Mouse (Mus musculus) forebrain, embryonic 14.5 days (tissue): ENCODE measurements around the gene Ryk. TPM values are rescaled to one million over a fixed set of nuclear protein-coding genes. Genes with fewer than 3 reads are reported as not detected.
"Not testable (repeated sequence)": the region's sequence is repeated elsewhere in the genome, so short reads cannot be mapped to it uniquely, and the experiment has no call there.

Experiments
- ATAC-seq: fragments of 200-750 bp; cut with Nextera tagmentation; 2 replicates; pipeline ENCODE4 v1.8.0; 2017; ENCODE audit warnings: mild to moderate bottlenecking, moderate library complexity
- DNase-seq: peaks from one replicate; pipeline ENCODE4 v3.0.0-alpha.2; 2015; ENCODE audit warnings: low spot score
- H3K27ac ChIP-seq: fragments of 300-500 bp; sonication (generic); 2 replicates; pipeline ENCODE4 v1.5.1; 2014; ENCODE audit warnings: low read depth, mild to moderate bottlenecking, control low read depth, low read length, moderate library complexity
- H3K27me3 ChIP-seq: fragments of 300-500 bp; sonication (generic); replicated peaks from 2 replicates; pipeline ENCODE4 v1.6.1; 2014; ENCODE audit warnings: low read length, control low read depth, mixed read lengths; ENCODE audit not compliant: control insufficient read depth, insufficient read depth
- H3K36me3 ChIP-seq: fragments of 300-500 bp; sonication (generic); 2 replicates; pipeline ENCODE4 v1.6.1; 2014; ENCODE audit warnings: low read length, control low read depth; ENCODE audit not compliant: control insufficient read depth, insufficient read depth
- H3K4me1 ChIP-seq: fragments of 300-500 bp; sonication (generic); 2 replicates; pipeline ENCODE4 v1.6.1; 2014; ENCODE audit warnings: antibody characterized with exemption, low read length, control low read depth; ENCODE audit not compliant: control insufficient read depth, insufficient read depth
- H3K4me2 ChIP-seq: fragments of 300-500 bp; sonication (generic); 2 replicates; pipeline ENCODE4 v1.6.1; 2014; ENCODE audit warnings: mild to moderate bottlenecking, control low read depth, low read length
- H3K4me3 ChIP-seq: fragments of 300-500 bp; sonication (generic); 2 replicates; pipeline ENCODE4 v1.5.1; 2014; ENCODE audit warnings: low read depth, low read length, control low read depth
- H3K9ac ChIP-seq: fragments of 300-500 bp; sonication (generic); 2 replicates; pipeline ENCODE4 v1.6.1; 2014; ENCODE audit warnings: mild to moderate bottlenecking, low read length, control low read depth, moderate library complexity
- H3K9me3 ChIP-seq: fragments of 300-500 bp; sonication (generic); replicated peaks from 2 replicates; pipeline ENCODE4 v1.6.1; 2016; ENCODE audit warnings: low read length, control low read depth, mixed read lengths; ENCODE audit not compliant: control insufficient read depth
- WGBS: fragments of 180-500 bp; shearing (Covaris S2); extraction: QIAGEN DNeasy Blood & Tissue Kit; methylation state at CpG from one replicate; pipeline ENCODE4 v1.1.7; 2014; 5-methylcytosine and 5-hydroxymethylcytosine counted together
- polyA plus RNA-seq: library from polyadenylated mRNA; unstranded; fragments of >200 nt; fragmentation: Nextera tagmentation; extraction: Ambion mirVana; gene quantifications from 2 replicates; pipeline ENCODE4 v1.2.1, GENCODE M21; 2014

The Ryk gene
- polyA plus RNA-seq, 1 experiment from 2014 or later = 16.8 TPM

DNA sequence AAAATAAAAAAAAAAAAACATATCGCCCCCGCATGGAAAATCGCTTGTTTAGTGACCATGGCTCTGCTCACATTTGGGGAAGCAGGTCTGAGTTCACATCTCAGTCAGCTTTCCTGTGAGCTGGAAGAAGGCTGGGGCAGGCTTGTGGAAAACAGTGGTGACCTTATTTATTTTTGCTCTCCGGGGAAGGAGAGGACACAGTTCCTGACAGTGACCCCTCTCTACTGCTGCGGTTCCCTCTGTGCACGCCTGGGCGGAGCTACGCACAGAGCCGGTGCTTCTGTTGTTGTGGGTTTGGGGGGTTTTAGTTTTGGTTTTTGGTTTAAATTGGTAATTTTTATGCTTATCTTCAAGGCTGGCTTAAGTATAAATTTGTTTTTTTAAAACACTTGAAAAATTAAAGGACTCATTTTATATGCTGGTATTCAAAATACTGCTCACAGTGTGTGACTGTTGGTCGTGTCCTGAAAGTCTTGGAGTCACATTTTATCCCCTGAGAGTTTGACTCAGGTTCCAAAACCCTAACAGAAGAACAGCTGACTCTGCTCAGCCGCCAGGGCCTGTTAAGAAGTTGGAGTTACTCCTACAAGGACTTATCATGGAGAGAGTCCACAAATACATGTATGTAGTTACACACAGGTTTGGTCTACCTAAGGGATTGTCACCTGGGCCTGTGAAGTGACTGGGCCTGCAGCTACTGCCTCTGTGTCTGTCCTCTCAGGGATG lies 73.0 kb downstream of the Ryk start:
- no peaks in the 10 kb centered on the region for H3K4me1 ChIP-seq
- no peaks in the 10 kb centered on the region for H3K9me3 ChIP-seq
- no peak overlapping the region for H3K27ac ChIP-seq
- H3K36me3 ChIP-seq = peaks cover 61% of the 10 kb centered on the region
- no peak overlapping the region for H3K4me3 ChIP-seq
- ATAC-seq = no peak
- no peak overlapping the region for H3K4me2 ChIP-seq
- WGBS = 91% methylated on average over 11 of the region's 11 CpGs
- H3K9ac ChIP-seq = no peak overlapping the region
- H3K27me3 ChIP-seq = no peaks in the 10 kb centered on the region
- DNase-seq = no peak

DNA sequence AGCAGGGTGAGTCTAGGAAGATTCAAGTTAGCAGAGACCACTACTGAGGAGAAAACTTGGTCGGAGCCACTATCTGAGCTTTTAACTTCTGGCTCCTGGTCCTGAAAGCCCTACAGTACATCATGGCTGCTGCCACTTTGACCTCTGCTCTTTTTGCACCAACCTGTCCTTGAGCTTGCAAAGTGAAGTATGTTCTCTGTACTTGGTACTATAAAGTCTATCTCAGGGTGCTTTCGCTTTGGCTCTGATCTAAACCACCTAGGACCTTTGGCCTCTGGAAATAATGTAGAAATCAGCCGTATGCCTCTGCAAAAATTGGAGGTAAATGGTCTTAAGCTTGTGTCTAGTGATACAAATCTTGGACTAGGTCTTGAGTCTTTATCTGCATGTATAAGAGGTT lies 76.8 kb downstream of the Ryk start:
- WGBS = 92% methylated on average over 3 of the region's 3 CpGs
- Histone ChIP-seq H3K27ac (no peak overlapping the region), H3K36me3 (peaks cover 35% of the 10 kb centered on the region), H3K9ac (no peak overlapping the region), H3K4me1 (no peaks in the 10 kb centered on the region), H3K4me2 (no peak overlapping the region), H3K9me3 (no peaks in the 10 kb centered on the region), H3K27me3 (no peaks in the 10 kb centered on the region), H3K4me3 (no peak overlapping the region)
- DNase-seq (no peak), ATAC-seq (no peak)

DNA sequence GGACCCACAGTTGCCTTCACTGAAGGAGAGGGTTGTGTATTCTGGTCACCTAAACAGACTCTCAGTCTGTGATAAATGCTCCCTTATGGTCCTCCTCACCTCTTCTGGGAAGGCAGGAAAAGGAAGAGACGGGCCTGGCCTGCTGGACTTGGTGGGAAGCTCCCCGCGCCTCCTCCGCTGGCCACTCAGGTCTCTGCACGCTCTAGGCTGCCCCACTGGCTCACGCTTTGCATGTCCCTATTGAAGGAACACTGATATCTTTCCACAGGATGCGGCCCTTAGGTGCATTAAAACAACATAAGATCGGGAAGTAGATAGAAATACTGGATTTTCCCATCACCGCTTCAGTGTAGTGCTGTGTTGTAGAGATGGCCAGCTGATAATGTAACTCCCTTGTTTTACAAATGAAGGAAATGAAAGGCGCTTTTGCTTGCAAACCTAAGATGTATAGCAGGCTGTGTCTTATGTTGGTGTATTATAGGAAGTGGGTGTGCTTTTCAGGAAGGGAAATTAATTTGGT lies 77.9 kb downstream of the Ryk start:
- no peak overlapping the region for H3K9ac ChIP-seq
- no peaks in the 10 kb centered on the region for H3K27me3 ChIP-seq
- H3K4me1 ChIP-seq = no peaks in the 10 kb centered on the region
- no peak overlapping the region for H3K4me2 ChIP-seq
- 97% methylated on average over 10 of the region's 10 CpGs for WGBS
- H3K9me3 ChIP-seq = no peaks in the 10 kb centered on the region
- H3K4me3 ChIP-seq = no peak overlapping the region
- no peak for ATAC-seq
- H3K27ac ChIP-seq = no peak overlapping the region
- H3K36me3 ChIP-seq = peaks cover 33% of the 10 kb centered on the region
- no peak for DNase-seq

DNA sequence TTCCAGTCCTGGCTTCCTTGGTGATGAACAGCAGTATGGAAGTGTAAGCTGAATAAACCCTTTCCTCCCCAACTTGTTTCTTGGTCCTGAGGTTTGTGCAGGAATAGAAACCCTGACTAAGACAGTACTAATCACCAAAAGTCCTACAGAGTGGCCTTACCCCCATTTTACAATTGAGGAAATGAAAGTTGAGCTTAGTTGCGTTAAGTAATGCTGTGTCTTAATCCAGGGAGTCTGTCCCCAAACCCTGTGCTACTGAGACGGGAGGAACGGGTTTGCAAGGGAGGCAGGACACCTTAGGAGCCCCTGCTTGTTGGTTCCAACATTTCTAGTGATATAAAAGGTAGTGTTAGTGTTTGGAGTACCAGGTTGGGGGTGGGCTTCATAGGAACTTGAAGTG lies 78.9 kb downstream of the Ryk start:
- H3K9me3 ChIP-seq, H3K27me3 ChIP-seq, H3K4me2 ChIP-seq, DNase-seq, H3K27ac ChIP-seq, H3K4me1 ChIP-seq, H3K4me3 ChIP-seq, ATAC-seq, H3K9ac ChIP-seq: not testable (repeated sequence)
- 94% methylated on average over 3 of the region's 3 CpGs for WGBS
- peaks cover 22% of the 10 kb centered on the region for H3K36me3 ChIP-seq

DNA sequence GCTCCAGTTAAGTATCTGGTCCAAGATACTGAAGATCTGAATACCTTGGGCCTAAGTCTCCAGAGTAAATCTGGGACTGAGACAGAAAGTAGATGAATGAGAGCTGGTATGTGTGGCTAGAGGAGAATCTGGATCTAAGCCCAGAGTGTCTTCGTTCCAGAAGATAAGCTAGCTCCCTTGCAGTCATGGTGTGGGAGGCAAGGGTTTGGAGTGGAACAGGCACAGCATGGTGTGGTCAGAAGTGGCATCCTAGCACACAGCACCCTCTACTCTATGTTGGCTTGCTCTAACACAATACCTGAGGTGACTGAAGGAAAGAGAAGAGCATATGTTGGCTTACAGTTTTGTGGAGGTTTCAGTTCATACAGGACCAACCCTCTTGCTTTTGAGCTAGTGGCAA lies 79.9 kb downstream of the Ryk start:
- 82% methylated on average over 1 of the region's 1 CpGs for WGBS
- ATAC-seq (no peak), DNase-seq (no peak)
- H3K4me3 ChIP-seq = no peak overlapping the region
- H3K36me3 ChIP-seq = peaks cover 17% of the 10 kb centered on the region
- no peak overlapping the region for H3K27ac ChIP-seq
- H3K27me3 ChIP-seq = no peaks in the 10 kb centered on the region
- H3K4me1 ChIP-seq = no peaks in the 10 kb centered on the region
- no peak overlapping the region for H3K9ac ChIP-seq
- no peak overlapping the region for H3K4me2 ChIP-seq
- H3K9me3 ChIP-seq = no peaks in the 10 kb centered on the region

DNA sequence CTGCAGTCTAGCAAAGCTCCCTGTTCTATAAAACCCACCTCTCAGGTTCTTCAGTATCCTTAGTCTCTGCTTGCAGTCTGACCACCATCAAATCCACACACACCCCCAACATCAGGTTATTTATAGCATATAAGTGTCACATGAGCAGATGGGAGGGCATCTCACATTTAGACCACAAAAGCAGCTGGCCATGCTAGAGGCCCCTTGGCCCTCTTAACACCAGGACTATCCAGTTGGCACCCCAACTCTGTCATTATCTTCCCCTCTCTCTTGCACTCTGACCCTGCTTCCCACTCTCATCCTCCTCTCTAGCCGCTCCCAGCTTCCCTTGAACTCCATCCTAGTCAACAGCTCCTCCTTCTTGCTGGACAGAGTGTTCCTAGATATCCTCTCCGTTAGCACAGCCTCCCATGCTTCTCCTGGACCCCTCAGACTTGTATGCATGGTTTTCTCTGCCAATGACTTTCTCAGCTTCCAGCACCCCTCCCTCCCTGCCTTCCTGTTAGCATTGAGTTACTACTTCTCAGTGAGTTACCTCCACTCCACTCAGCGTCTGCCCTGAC lies 80.7 kb downstream of the Ryk start:
- Histone ChIP-seq H3K27ac (no peak overlapping the region), H3K4me1 (no peaks in the 10 kb centered on the region), H3K4me3 (no peak overlapping the region), H3K36me3 (peaks cover 17% of the 10 kb centered on the region), H3K4me2 (no peak overlapping the region), H3K9ac (no peak overlapping the region), H3K9me3 (no peaks in the 10 kb centered on the region), H3K27me3 (no peaks in the 10 kb centered on the region)
- DNase-seq (no peak), ATAC-seq (no peak)
- WGBS = 90% methylated on average over 3 of the region's 3 CpGs

DNA sequence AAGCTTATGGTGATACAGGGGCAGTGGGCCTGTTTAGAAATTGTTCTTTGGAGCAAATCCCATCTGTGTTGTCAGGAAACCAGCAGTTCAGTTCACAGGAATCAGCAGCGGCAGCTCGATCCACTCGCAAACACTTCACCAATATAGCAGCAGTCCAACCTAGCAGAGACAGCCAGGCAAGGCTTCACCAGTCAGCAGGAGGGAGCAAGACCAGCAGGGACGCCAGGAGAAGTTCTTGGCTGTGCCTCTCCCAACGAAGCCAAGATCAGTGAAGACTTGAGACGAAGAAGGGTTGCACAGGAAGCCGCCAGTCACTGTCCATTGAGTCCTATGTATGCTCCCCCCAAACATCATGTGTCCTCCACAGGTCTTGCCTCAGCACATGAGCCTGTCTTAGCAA lies 81.4 kb downstream of the Ryk start:
- Histone ChIP-seq H3K4me3 (no peak overlapping the region), H3K27ac (no peak overlapping the region), H3K9me3 (no peaks in the 10 kb centered on the region), H3K4me1 (no peaks in the 10 kb centered on the region), H3K9ac (no peak overlapping the region), H3K27me3 (no peaks in the 10 kb centered on the region), H3K4me2 (no peak overlapping the region), H3K36me3 (peaks cover 13% of the 10 kb centered on the region)
- ATAC-seq = no peak
- no peak for DNase-seq
- WGBS = 96% methylated on average over 7 of the region's 7 CpGs

DNA sequence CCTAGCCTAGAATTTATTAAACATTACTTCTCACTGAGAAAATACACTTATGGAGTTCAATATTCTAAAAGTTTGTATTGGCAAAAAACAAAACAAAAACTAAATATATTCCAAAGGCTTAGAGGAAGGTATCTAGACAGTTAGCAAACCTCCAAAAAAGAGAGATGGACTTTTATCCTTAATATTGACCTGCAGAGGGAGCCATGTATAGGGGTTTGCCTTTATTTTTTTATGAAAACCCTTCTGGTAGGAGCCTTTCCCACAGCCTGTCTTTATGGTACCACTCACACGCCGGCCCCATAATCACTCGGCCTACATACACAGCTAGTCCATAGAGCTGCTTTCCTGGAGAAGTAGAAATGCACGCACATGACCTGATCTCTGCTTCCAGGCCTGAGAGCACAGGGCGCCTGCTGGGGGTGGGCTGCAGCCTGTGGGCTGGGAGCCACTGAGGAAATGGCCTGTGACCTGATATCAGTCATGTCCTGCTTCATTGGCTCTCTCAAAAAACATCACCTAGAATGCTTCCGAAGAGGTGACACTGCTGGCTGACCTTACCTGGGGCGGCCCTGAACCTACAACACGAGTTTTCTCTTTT lies 82.9 kb downstream of the Ryk start:
- no peak overlapping the region for H3K9ac ChIP-seq
- H3K4me1 ChIP-seq = no peaks in the 10 kb centered on the region
- DNase-seq (no peak), ATAC-seq (no peak)
- H3K27me3 ChIP-seq = no peaks in the 10 kb centered on the region
- no peak overlapping the region for H3K27ac ChIP-seq
- H3K4me3 ChIP-seq = no peak overlapping the region
- no peaks in the 10 kb centered on the region for H3K9me3 ChIP-seq
- WGBS = 81% methylated on average over 8 of the region's 8 CpGs
- no peak overlapping the region for H3K4me2 ChIP-seq
- H3K36me3 ChIP-seq = peaks cover 6% of the 10 kb centered on the region; the same call in 1 of the 2 replicates

DNA sequence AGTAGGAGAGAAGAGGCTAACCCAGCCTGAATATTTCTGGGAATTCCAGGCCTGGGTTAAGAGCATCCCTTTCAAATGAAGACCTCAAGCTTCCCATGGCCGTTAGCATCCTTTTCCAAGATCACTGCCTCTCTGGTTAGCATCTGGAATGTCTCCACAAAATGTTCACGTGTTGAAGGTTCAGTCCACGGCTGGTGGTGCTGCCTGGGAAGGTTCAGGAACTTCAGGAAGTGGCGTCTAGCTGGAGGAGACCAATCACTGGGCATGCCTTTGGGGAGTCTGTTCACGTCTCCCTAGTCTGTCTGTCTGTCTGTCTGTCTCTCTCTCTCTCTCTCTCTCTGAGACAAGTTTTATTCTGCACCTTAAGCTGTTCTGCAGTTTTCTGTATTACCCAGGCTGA lies 84.8 kb downstream of the Ryk start:
- ATAC-seq (no peak), DNase-seq (no peak)
- no peak overlapping the region for H3K27ac ChIP-seq
- no peak overlapping the region for H3K9ac ChIP-seq
- no peak overlapping the region for H3K4me2 ChIP-seq
- H3K27me3 ChIP-seq = no peaks in the 10 kb centered on the region
- no peaks in the 10 kb centered on the region for H3K9me3 ChIP-seq
- no peak overlapping the region for H3K4me3 ChIP-seq
- H3K36me3 ChIP-seq = peaks cover 6% of the 10 kb centered on the region; the same call in 1 of the 2 replicates
- no peaks in the 10 kb centered on the region for H3K4me1 ChIP-seq
- 79% methylated on average over 5 of the region's 5 CpGs for WGBS
